Mouse (Mus musculus) hematopoietic stem cell, adult 5-6 weeks (primary cell): ENCODE results near the gene Fam160b1. TPM values are rescaled to one million over a fixed set of nuclear protein-coding genes. Genes with fewer than 3 reads are reported as not detected.

Source experiments
- ATAC-seq, 2 experiments: fragments of 125-278 bp in 1 of 2; replicated peaks in 1 of 2; 2 replicates each; pipeline ENCODE4 v1.8.0; 2016 to 2017; ENCODE audit warnings: inconsistent platforms in 2 of 2, mild to moderate bottlenecking in 2 of 2, moderate number of reproducible peaks in 2 of 2, low read depth in 1 of 2, moderate TSS enrichment in 1 of 2; ENCODE audit not compliant: low FRiP score in 2 of 2, poor library complexity in 2 of 2, severe bottlenecking in 2 of 2, insufficient read depth in 1 of 2, low TSS enrichment in 1 of 2
- total RNA-seq: library from RNA; stranded (forward); fragments of 172-1452, 232-1000 nt; gene quantifications from 2 replicates; pipeline ENCODE4 v1.2.3, GENCODE M21; 2017

The Fam160b1 gene
- total RNA-seq, 1 experiment from 2014 or later = 20.8 TPM

- ATAC-seq = no peak
Observed at GRCm38 (mm10) chr19:57335135-57335534, 25.3 kb upstream of the Fam160b1 start.

- no peak for ATAC-seq
Observed at GRCm38 (mm10) chr19:57339281-57339864, 21.1 kb upstream of the Fam160b1 start.

- no peak for ATAC-seq
Observed at GRCm38 (mm10) chr19:57340900-57341742, 19.4 kb upstream of the Fam160b1 start.

- ATAC-seq = peak; percentile 96 to 98
Observed at GRCm38 (mm10) chr19:57343860-57344259, 16.6 kb upstream of the Fam160b1 start.

GRCm38 (mm10) chr19:57344678-57345077 lies 15.8 kb upstream of the Fam160b1 start:
- no peak for ATAC-seq

GRCm38 (mm10) chr19:57349096-57349495 lies 11.4 kb upstream of the Fam160b1 start:
- ATAC-seq = peak; percentile 22 to 42; a peak in 2 of 4 replicates

- ATAC-seq = no peak
Observed at GRCm38 (mm10) chr19:57352337-57352935, 8.0 kb upstream of the Fam160b1 start.

GRCm38 (mm10) chr19:57353228-57353627 lies 7.3 kb upstream of the Fam160b1 start:
- ATAC-seq = no peak

- no peak for ATAC-seq
Observed at GRCm38 (mm10) chr19:57354050-57354449, 6.4 kb upstream of the Fam160b1 start.

- no peak for ATAC-seq
Observed at GRCm38 (mm10) chr19:57354715-57355114, 5.8 kb upstream of the Fam160b1 start.

GRCm38 (mm10) chr19:57355451-57356251 lies 4.8 kb upstream of the Fam160b1 start:
- ATAC-seq = peak; percentile 34 to 46; a peak in 3 of 4 replicates

GRCm38 (mm10) chr19:57356273-57356672 lies 4.2 kb upstream of the Fam160b1 start:
- no peak for ATAC-seq

- no peak for ATAC-seq
Observed at GRCm38 (mm10) chr19:57357244-57357643, 3.2 kb upstream of the Fam160b1 start.

GRCm38 (mm10) chr19:57357811-57358210 lies 2.7 kb upstream of the Fam160b1 start:
- ATAC-seq = no peak

GRCm38 (mm10) chr19:57358322-57358721 lies 2.2 kb upstream of the Fam160b1 start:
- peak; percentile 40 to 61 for ATAC-seq

GRCm38 (mm10) chr19:57358836-57359598 lies 1.5 kb upstream of the Fam160b1 start:
- no peak for ATAC-seq
